Mouse (Mus musculus): ENCODE measurements at regions not wholly inside any gene's neighbourhood (a gene's known extent, or its start where the extent isn't known, plus 50 kb on each side); places are given as distances from the start of the nearest gene placed in this dataset.

DNA sequence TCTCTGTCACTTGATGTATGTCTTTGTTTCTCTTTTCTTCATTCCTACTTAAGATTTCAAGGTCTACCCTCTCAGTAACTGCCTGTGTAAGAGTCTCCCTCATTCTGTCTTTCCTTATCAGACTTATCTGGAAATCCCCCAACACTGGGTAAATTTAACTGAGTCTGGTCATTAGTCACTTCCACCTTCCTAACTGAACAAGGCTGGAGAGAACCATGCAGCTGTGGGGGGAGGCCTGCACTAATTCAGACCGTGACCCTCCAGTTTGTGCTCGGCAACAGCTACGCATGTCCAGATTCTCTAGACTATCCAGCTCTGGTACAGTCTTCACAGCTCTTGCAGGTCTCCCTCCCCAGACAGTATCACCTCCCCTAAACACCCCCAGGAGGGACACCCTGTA, 103.3 kb downstream of the Prox1 start:
- H3K27ac ChIP-seq, result no peak overlapping the region
- ATAC-seq (ENCODE audit: insufficient read depth) (no peak), DNase-seq (ENCODE audit: low read depth in 3 of 3, low spot score in 3 of 3) (no peak)
- 0 out of 4 replicates have a peak, but pooled peaks cover 0 to 2% of the 10 kb centered on the region in 2 experiments for H3K4me1 ChIP-seq (replicated peaks; ENCODE audit: control insufficient read depth in 2 of 2, insufficient read depth in 2 of 2, low read length in 1 of 2)
- no peak overlapping the region for H3K9ac ChIP-seq (replicated peaks)
- H3K9me3 ChIP-seq (ENCODE audit: control insufficient read depth, low read length), result no peaks in the 10 kb centered on the region
- H3K36me3 ChIP-seq (replicated peaks; ENCODE audit: control insufficient read depth, insufficient read depth, low read depth), result no peaks in the 10 kb centered on the region
- TF ChIP-seq EP300 (IDR thresholded peaks at IDR 0.05; ENCODE audit: low read depth) (no peak), CTCF (IDR thresholded peaks at IDR 0.05; ENCODE audit: low read depth) (no peak)
- no peak overlapping the region for H3K4me2 ChIP-seq (ENCODE audit: low read depth)
- H3K27me3 ChIP-seq (ENCODE audit: control insufficient read depth, insufficient read depth, low read length), result no peaks in the 10 kb centered on the region
- H3K4me3 ChIP-seq (ENCODE audit: insufficient read depth in 1 of 2, low read depth in 2 of 2, low read length in 2 of 2), result no peak overlapping the region
- WGBS (ENCODE audit: insufficient replicate concordance), result 45% methylated on average over 3 of the region's 3 CpGs

DNA sequence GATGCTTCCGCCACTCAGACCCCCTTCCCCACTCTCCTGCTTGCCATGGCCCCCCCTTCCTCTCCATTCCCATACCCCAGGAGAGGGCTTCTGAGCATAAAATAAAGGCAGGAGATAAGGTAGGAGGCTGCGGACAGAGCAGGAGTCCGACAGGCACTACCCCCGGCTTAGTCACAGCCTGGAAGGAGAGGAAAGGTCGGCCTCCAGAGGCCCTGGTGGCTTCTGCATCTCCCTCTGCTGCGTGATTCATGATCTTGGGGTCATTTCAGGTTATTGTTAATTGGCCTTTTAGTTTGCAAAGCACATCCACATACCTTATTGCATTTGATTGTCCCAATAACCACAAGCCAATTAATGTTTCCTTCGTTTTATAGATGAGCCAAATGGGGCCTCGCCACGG, 104.1 kb downstream of the Prox1 start:
- ATAC-seq (ENCODE audit: insufficient read depth), result no peak
- no peak for TF ChIP-seq EP300 (IDR thresholded peaks at IDR 0.05; ENCODE audit: low read depth)
- TF ChIP-seq CTCF (IDR thresholded peaks at IDR 0.05; ENCODE audit: low read depth), result no peak
- H3K4me2 ChIP-seq (ENCODE audit: low read depth), result no peak overlapping the region
- H3K4me1 ChIP-seq (replicated peaks; ENCODE audit: control insufficient read depth in 2 of 2, insufficient read depth in 2 of 2, low read length in 1 of 2), result 0 out of 4 replicates have a peak, but pooled peaks cover 0 to 2% of the 10 kb centered on the region in 2 experiments
- H3K27me3 ChIP-seq (ENCODE audit: control insufficient read depth, insufficient read depth, low read length), result no peaks in the 10 kb centered on the region
- no peak overlapping the region for H3K4me3 ChIP-seq (ENCODE audit: insufficient read depth in 1 of 2, low read depth in 2 of 2, low read length in 2 of 2)
- DNase-seq (ENCODE audit: low read depth in 3 of 3, low spot score in 3 of 3), result no peak
- no peaks in the 10 kb centered on the region for H3K36me3 ChIP-seq (replicated peaks; ENCODE audit: control insufficient read depth, insufficient read depth, low read depth)
- 62% methylated on average over 9 of the region's 9 CpGs for WGBS (ENCODE audit: insufficient replicate concordance)
- H3K9ac ChIP-seq (replicated peaks), result no peak overlapping the region
- no peaks in the 10 kb centered on the region for H3K9me3 ChIP-seq (ENCODE audit: control insufficient read depth, low read length)
- no peak overlapping the region for H3K27ac ChIP-seq

DNA sequence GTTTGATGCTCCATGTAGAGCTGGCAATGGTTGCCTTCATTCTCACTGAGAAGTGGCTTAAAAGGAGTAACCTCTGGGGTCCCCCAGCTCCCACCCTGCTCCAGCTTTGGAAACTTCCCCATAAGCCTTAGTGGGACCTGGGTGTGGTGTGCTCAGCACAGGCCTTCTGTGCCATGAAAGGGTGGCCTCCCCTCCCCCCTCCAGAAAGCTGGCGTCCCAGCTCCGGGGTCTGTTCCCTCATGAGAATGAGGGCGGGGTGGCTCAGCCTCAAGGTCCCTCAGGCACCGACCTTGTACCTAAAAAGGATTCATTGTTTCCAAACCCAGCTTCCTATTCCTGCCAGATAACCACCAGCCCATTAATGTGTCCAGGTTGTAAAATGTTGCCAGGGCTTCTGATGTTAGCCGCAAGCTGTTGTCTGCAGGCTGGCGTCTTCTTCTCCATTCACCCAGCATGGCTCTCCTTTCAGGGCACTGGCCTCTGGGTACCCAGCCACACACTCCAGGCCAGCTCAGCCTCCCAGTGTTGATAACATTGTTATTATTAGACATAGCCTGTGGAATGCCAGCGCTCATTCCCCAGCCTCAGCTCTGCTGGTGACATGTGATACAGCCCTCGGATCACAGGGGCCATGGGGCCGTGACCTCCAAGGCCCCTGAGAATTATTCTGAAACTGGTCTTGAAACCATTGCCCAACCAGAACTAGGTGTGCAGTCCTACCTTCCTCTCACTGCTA, 108.8 kb downstream of the Prox1 start:
- H3K4me1 ChIP-seq (replicated peaks; ENCODE audit: control insufficient read depth in 2 of 2, insufficient read depth in 2 of 2, low read length in 1 of 2), result peaks cover 0 to 7% of the 10 kb centered on the region in 2 experiments; a peak in 2 of 4 replicates
- no peaks in the 10 kb centered on the region for H3K27me3 ChIP-seq (ENCODE audit: control insufficient read depth, insufficient read depth, low read length)
- no peaks in the 10 kb centered on the region for H3K9me3 ChIP-seq (ENCODE audit: control insufficient read depth, low read length)
- DNase-seq (ENCODE audit: low read depth in 3 of 3, low spot score in 3 of 3) (no peak), ATAC-seq (ENCODE audit: insufficient read depth) (no peak)
- no peak overlapping the region for H3K27ac ChIP-seq
- H3K9ac ChIP-seq (replicated peaks), result no peak overlapping the region
- 60% methylated on average over 9 of the region's 9 CpGs for WGBS (ENCODE audit: insufficient replicate concordance)
- H3K4me2 ChIP-seq (ENCODE audit: low read depth), result no peak overlapping the region
- H3K36me3 ChIP-seq (replicated peaks; ENCODE audit: control insufficient read depth, insufficient read depth, low read depth), result no peaks in the 10 kb centered on the region
- TF ChIP-seq CTCF (IDR thresholded peaks at IDR 0.05; ENCODE audit: low read depth) (no peak), EP300 (IDR thresholded peaks at IDR 0.05; ENCODE audit: low read depth) (no peak)
- no peak overlapping the region for H3K4me3 ChIP-seq (ENCODE audit: insufficient read depth in 1 of 2, low read depth in 2 of 2, low read length in 2 of 2)

DNA sequence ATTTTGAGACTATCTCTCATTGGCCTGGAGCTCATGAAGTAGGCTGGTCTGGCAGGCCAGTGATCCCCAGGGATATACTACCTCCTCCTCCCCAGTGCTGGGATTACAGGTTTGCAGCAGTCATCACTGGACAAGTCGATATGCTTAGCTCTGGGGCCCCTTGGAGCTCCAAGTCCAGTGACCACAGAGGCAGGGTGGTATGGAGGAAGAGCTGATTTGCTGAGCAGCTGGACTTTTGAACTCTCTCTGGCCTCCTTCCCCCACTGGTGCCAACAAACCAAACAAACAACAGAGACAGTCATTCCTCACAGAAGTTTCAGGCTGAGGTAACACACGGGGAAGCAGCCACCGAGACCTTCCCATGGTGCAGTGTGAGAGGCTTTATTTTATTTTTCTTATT, 111.5 kb downstream of the Prox1 start:
- ATAC-seq (ENCODE audit: insufficient read depth), result 0 out of 2 replicates have a peak, but pooled peaks have one; percentile 24
- Histone ChIP-seq H3K4me3 (ENCODE audit: insufficient read depth in 1 of 2, low read depth in 2 of 2, low read length in 2 of 2) (no peak overlapping the region), H3K27me3 (ENCODE audit: control insufficient read depth, insufficient read depth, low read length) (no peaks in the 10 kb centered on the region), H3K4me2 (ENCODE audit: low read depth) (no peak overlapping the region), H3K27ac (no peak overlapping the region), H3K36me3 (replicated peaks; ENCODE audit: control insufficient read depth, insufficient read depth, low read depth) (no peaks in the 10 kb centered on the region), H3K4me1 (replicated peaks; ENCODE audit: control insufficient read depth in 2 of 2, insufficient read depth in 2 of 2, low read length in 1 of 2) (peaks cover 0 to 7% of the 10 kb centered on the region in 2 experiments; a peak in 2 of 4 replicates), H3K9ac (replicated peaks) (no peak overlapping the region), H3K9me3 (ENCODE audit: control insufficient read depth, low read length) (no peaks in the 10 kb centered on the region)
- TF ChIP-seq EP300 (IDR thresholded peaks at IDR 0.05; ENCODE audit: low read depth) (no peak), CTCF (IDR thresholded peaks at IDR 0.05; ENCODE audit: low read depth) (no peak)
- WGBS (ENCODE audit: insufficient replicate concordance), result 49% methylated on average over 3 of the region's 3 CpGs
- no peak for DNase-seq (ENCODE audit: low read depth in 3 of 3, low spot score in 3 of 3)

DNA sequence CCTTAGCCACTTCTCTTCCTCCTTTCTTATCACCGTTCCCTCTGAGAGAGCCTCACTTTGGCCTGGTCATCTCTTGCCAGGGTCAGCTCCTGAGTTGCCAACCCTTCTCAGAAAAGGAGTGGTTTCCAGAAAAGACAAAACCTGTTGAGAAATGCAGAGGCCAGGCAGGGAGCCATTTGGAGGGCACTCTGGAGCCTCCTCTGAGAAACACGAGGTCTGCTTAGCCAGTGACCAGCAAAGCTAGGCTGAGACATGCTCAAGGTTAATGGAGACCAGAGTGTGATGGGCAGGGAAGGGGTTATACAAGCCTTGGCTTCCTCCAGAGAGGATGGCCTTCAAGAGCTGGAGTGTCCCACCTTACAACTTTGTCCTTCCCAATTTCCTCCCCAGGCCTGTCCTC, 113.6 kb downstream of the Prox1 start:
- WGBS (ENCODE audit: insufficient replicate concordance), result 59% methylated on average over 2 of the region's 2 CpGs
- peaks cover 0 to 7% of the 10 kb centered on the region in 2 experiments; a peak in 2 of 4 replicates for H3K4me1 ChIP-seq (replicated peaks; ENCODE audit: control insufficient read depth in 2 of 2, insufficient read depth in 2 of 2, low read length in 1 of 2)
- no peaks in the 10 kb centered on the region for H3K9me3 ChIP-seq (ENCODE audit: control insufficient read depth, low read length)
- DNase-seq (ENCODE audit: low read depth in 3 of 3, low spot score in 3 of 3), result no peak
- no peaks in the 10 kb centered on the region for H3K27me3 ChIP-seq (ENCODE audit: control insufficient read depth, insufficient read depth, low read length)
- H3K27ac ChIP-seq, result no peak overlapping the region
- no peak overlapping the region for H3K4me3 ChIP-seq (ENCODE audit: insufficient read depth in 1 of 2, low read depth in 2 of 2, low read length in 2 of 2)
- TF ChIP-seq EP300 (IDR thresholded peaks at IDR 0.05; ENCODE audit: low read depth) (no peak), CTCF (IDR thresholded peaks at IDR 0.05; ENCODE audit: low read depth) (no peak)
- ATAC-seq (ENCODE audit: insufficient read depth), result no peak
- H3K4me2 ChIP-seq (ENCODE audit: low read depth), result no peak overlapping the region
- no peak overlapping the region for H3K9ac ChIP-seq (replicated peaks)
- no peaks in the 10 kb centered on the region for H3K36me3 ChIP-seq (replicated peaks; ENCODE audit: control insufficient read depth, insufficient read depth, low read depth)

Data from liver, embryonic 14.5 days (tissue).